Mouse (Mus musculus): Measurements from ENCODE around the gene Elf1. TPM values are rescaled to one million over a fixed set of nuclear protein-coding genes. Genes with fewer than 3 reads are reported as not detected.

The Elf1 gene
- total RNA-seq (2023) = 100 to 1,000 TPM; 188 to 191 TPM

GRCm38 (mm10) chr14:79480624-79481338 lies at the start of gene Elf1:
Gene Elf1 (plus strand): TSS chr14:79481194.

DNA sequence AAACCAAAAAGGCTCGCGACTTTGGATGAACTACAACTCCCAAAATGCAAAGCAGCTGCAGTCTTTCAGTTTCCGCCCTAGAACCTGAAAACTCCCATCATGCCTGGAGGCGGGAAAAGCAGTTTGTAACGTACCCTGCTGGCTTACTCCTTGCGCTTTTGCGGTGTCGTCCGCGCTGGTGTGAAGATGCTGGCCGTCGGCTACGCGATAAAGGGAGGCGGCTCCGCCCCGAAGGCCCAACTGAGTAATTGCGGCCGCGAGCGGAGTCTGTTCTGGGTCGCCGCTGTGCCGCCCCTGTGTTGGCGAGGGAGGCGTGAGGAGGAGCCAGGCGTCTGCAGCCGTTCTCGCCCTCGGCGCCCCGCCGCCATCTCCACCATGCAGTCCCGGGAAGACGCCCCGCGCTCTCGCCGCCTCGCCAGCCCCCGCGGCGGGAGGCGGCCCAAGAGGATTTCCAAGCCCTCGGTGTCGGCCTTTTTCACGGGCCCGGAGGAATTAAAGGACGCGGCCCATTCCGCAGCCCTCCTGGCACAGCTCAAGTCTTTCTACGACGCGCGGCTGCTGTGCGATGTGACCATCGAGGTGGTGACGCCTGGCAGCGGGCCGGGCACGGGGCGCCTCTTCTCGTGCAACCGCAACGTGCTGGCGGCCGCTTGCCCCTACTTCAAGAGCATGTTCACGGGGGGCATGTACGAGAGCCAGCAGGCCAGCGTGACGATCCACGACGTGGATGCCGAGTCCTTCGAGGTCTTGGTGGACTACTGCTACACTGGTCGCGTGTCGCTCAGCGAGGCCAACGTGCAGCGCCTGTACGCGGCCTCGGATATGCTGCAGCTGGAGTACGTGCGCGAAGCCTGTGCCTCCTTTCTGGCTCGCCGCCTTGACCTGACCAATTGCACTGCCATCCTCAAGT lies 29.1 kb upstream of the Elf1 start, which contains the start of gene Kbtbd6:
Kbtbd6 (plus strand) TSS at position 155 of the 910 bp plus-strand sequence.

DNA sequence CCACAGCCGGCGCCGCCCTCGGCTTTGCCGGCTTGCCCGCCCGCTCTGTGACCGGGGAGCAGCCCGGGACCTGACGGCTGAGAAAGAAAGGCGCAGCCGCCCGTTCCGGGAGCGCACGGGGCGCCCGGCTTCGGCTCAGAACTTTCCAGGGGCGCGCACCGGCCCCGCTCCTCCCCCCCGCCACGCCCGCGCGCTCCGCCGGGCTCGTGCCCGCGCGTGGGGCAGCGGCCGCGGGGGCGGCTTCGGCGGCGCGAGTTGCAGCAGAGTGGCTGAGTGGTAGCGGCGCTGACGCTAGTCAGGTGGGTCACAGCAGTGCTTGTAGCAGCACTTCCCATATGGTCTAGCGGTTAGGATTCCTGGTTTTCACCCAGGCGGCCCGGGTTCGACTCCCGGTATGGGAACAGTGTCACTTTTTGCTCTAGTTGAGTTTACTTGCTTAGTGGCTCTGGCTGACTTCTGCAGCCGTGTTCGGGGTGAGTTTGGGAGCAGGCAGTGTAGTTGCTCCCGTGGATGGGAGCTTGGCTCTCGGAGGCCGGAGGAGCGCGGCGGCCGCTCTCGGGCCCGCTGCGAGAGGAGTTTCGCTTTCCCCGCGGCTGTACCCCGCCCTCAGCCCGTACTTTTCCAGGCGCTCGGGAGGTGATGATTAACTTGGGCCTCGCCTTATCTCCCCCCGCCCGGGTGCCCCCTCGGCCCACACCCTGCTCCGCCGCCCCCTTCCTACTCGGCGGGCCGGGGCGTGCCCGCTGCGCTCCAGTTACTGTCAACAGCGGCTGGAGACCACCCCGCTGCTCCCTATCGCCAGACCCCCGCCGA lies 551 bp downstream of the Elf1 start, which contains the start of gene Wbp4:
Wbp4 (minus strand) TSS at position 182 of the 813 bp plus-strand sequence.

GRCm38 (mm10) chr14:79587139-79587851 lies 106.3 kb downstream of the Elf1 start, which contains the start of gene Sugt1:
Gene Sugt1 (plus strand): TSS chr14:79587691.

Other genes with a start within 250 kb of the Elf1 start
- gene Zfp957, start 233.8 kb upstream of the Elf1 start, total RNA-seq (2023) = under 1 TPM in 1 of 2 experiments, not detected in 1; 0.20 TPM
- 100 to 1,000 TPM in 1 of 2 experiments, 10 to 100 TPM in 1; 86.6 to 100 TPM for gene Rgcc, start 179.5 kb upstream of the Elf1 start, total RNA-seq (2023)
- 10 to 100 TPM; 51.0 to 67.4 TPM for gene Naa16, start 90.4 kb upstream of the Elf1 start, total RNA-seq (2023)
- gene Mtrf1, start 83.4 kb upstream of the Elf1 start, total RNA-seq (2023) = 1 to 10 TPM; 1.2 to 1.5 TPM
- 10 to 100 TPM in 1 of 2 experiments, 1 to 10 TPM in 1; 8.9 to 11.3 TPM for gene Kbtbd7, start 54.7 kb upstream of the Elf1 start, total RNA-seq (2023)
- gene Kbtbd6, start 29.4 kb upstream of the Elf1 start, total RNA-seq (2023) = under 1 TPM; 0.27 to 0.47 TPM
- gene Wbp4, start 326 bp downstream of the Elf1 start, total RNA-seq (2023) = 10 to 100 TPM; 26.9 to 32.4 TPM
- 10 to 100 TPM; 88.2 to 92.3 TPM for gene Sugt1, start 106.5 kb downstream of the Elf1 start, total RNA-seq (2023)
- gene Cnmd, start 181.0 kb downstream of the Elf1 start, total RNA-seq (2023) = not detected

All from T-cell, adult 66 days (primary cell).